Mouse (Mus musculus) intestine, embryonic 14.5 days (tissue): ENCODE results near the gene Fmnl3. TPM values are rescaled to one million over a fixed set of nuclear protein-coding genes. Genes with fewer than 3 reads are reported as not detected.

Experiments
- ATAC-seq: fragments of 200-750 bp; cut with Nextera tagmentation; replicated peaks from 2 replicates; pipeline ENCODE4 v1.8.0; 2017; ENCODE audit warnings: low read depth, moderate number of reproducible peaks, moderate TSS enrichment, moderate library complexity; ENCODE audit not compliant: low FRiP score, low TSS enrichment
- DNase-seq: peaks from one replicate; pipeline ENCODE4 v3.0.0-alpha.2; 2018; ENCODE audit warnings: low spot score
- H3K27ac ChIP-seq: fragments of 300-500 bp; sonication (generic); 2 replicates; pipeline ENCODE4 v1.5.1; 2014; ENCODE audit warnings: low read depth, mild to moderate bottlenecking, control low read depth
- H3K27me3 ChIP-seq: fragments of 300-500 bp; sonication (generic); replicated peaks from 2 replicates; pipeline ENCODE4 v1.6.1; 2014; ENCODE audit warnings: low read length, control low read depth; ENCODE audit not compliant: control insufficient read depth, insufficient read depth
- H3K36me3 ChIP-seq: fragments of 300-500 bp; sonication (generic); 2 replicates; pipeline ENCODE4 v1.6.1; 2014; ENCODE audit warnings: low read length, control low read depth; ENCODE audit not compliant: control insufficient read depth, insufficient read depth
- H3K4me1 ChIP-seq: fragments of 300-500 bp; sonication (generic); replicated peaks from 2 replicates; pipeline ENCODE4 v1.6.1; 2014; ENCODE audit warnings: low read length, control low read depth, mixed read lengths; ENCODE audit not compliant: control insufficient read depth, insufficient read depth
- H3K4me2 ChIP-seq: fragments of 300-500 bp; sonication (generic); 2 replicates; pipeline ENCODE4 v1.6.1; 2014; ENCODE audit warnings: low read length
- H3K4me3 ChIP-seq: fragments of 300-500 bp; sonication (generic); 2 replicates; pipeline ENCODE4 v1.5.1; 2014; ENCODE audit warnings: low read depth, low read length, control low read depth, mixed read lengths
- H3K9ac ChIP-seq: fragments of 300-500 bp; sonication (generic); 2 replicates; pipeline ENCODE4 v1.6.1; 2014; ENCODE audit warnings: mild to moderate bottlenecking, low read length
- H3K9me3 ChIP-seq: fragments of 300-500 bp; sonication (generic); 2 replicates; pipeline ENCODE4 v1.6.1; 2016; ENCODE audit warnings: low read length, control low read depth; ENCODE audit not compliant: control insufficient read depth
- WGBS: fragments of 180-500 bp; shearing (Covaris S2); extraction: QIAGEN DNeasy Blood & Tissue Kit; methylation state at CpG from one replicate; pipeline ENCODE4 v1.1.7; 2014; 5-methylcytosine and 5-hydroxymethylcytosine counted together
- polyA plus RNA-seq: library from polyadenylated mRNA; unstranded; fragments of >200 nt; fragmentation: Nextera tagmentation; extraction: Ambion mirVana; gene quantifications from 2 replicates; pipeline ENCODE4 v1.2.1, GENCODE M21; 2014

Gene Fmnl3
- polyA plus RNA-seq, 1 experiment from 2014 or later, result 15.9 TPM

GRCm38 (mm10) chr15:99376240-99376639 is 6.0 kb upstream of the Fmnl3 start:
- DNase-seq (no peak), ATAC-seq (no peak)
- Histone ChIP-seq H3K9me3 (0 out of 2 replicates have a peak, but pooled peaks cover 3% of the 10 kb centered on the region), H3K27ac (no peak overlapping the region), H3K4me2 (no peak overlapping the region), H3K27me3 (no peaks in the 10 kb centered on the region), H3K4me1 (no peaks in the 10 kb centered on the region), H3K9ac (no peak overlapping the region), H3K4me3 (no peak overlapping the region), H3K36me3 (no peaks in the 10 kb centered on the region)
- 86% methylated on average over 5 of the region's 5 CpGs for WGBS

- H3K27ac ChIP-seq, result no peak overlapping the region
- WGBS, result 80% methylated on average over 3 of the region's 3 CpGs
- no peaks in the 10 kb centered on the region for H3K27me3 ChIP-seq
- no peak overlapping the region for H3K4me2 ChIP-seq
- no peak for ATAC-seq
- no peak overlapping the region for H3K9ac ChIP-seq
- H3K4me1 ChIP-seq, result no peaks in the 10 kb centered on the region
- no peak for DNase-seq
- no peak overlapping the region for H3K4me3 ChIP-seq
- 0 out of 2 replicates have a peak, but pooled peaks cover 3% of the 10 kb centered on the region for H3K9me3 ChIP-seq
- no peaks in the 10 kb centered on the region for H3K36me3 ChIP-seq
Observed at GRCm38 (mm10) chr15:99375581-99375980, 5.3 kb upstream of the Fmnl3 start.

- Histone ChIP-seq H3K27ac (no peak overlapping the region), H3K4me3 (no peak overlapping the region), H3K36me3 (no peaks in the 10 kb centered on the region), H3K9me3 (0 out of 2 replicates have a peak, but pooled peaks cover 3% of the 10 kb centered on the region), H3K27me3 (no peaks in the 10 kb centered on the region), H3K4me1 (no peaks in the 10 kb centered on the region), H3K4me2 (no peak overlapping the region), H3K9ac (no peak overlapping the region)
- ATAC-seq, result no peak
- WGBS, result 88% methylated on average over 5 of the region's 5 CpGs
- no peak for DNase-seq
Observed at GRCm38 (mm10) chr15:99375036-99375435, 4.8 kb upstream of the Fmnl3 start.

GRCm38 (mm10) chr15:99372761-99373160 is 2.5 kb upstream of the Fmnl3 start:
- H3K9ac ChIP-seq, result no peak overlapping the region
- ATAC-seq (no peak), DNase-seq (no peak)
- no peaks in the 10 kb centered on the region for H3K27me3 ChIP-seq
- H3K4me2 ChIP-seq, result no peak overlapping the region
- peaks cover 8% of the 10 kb centered on the region for H3K4me1 ChIP-seq
- no peaks in the 10 kb centered on the region for H3K9me3 ChIP-seq
- no peaks in the 10 kb centered on the region for H3K36me3 ChIP-seq
- 75% methylated on average over 9 of the region's 9 CpGs for WGBS
- H3K27ac ChIP-seq, result no peak overlapping the region
- H3K4me3 ChIP-seq, result no peak overlapping the region

GRCm38 (mm10) chr15:99371526-99372340 is 1.5 kb upstream of the Fmnl3 start:
- H3K4me2 ChIP-seq, result no peak overlapping the region
- no peaks in the 10 kb centered on the region for H3K9me3 ChIP-seq
- H3K36me3 ChIP-seq, result no peaks in the 10 kb centered on the region
- H3K27me3 ChIP-seq, result no peaks in the 10 kb centered on the region
- DNase-seq, result no peak
- H3K4me3 ChIP-seq, result no peak overlapping the region
- H3K4me1 ChIP-seq, result peaks cover 8% of the 10 kb centered on the region
- no peak overlapping the region for H3K27ac ChIP-seq
- H3K9ac ChIP-seq, result no peak overlapping the region
- no peak for ATAC-seq
- 90% methylated on average over 7 of the region's 7 CpGs for WGBS

GRCm38 (mm10) chr15:99369391-99370171 is 701 bp downstream of the Fmnl3 start:
- DNase-seq (no peak), ATAC-seq (peak; percentile 66)
- H3K4me3 ChIP-seq, result peak overlapping the region; percentile 74
- H3K27me3 ChIP-seq, result no peaks in the 10 kb centered on the region
- H3K9ac ChIP-seq, result peak overlapping the region; percentile 82
- peak overlapping the region; percentile 89 for H3K27ac ChIP-seq
- H3K4me2 ChIP-seq, result peak overlapping the region; percentile 67
- no peaks in the 10 kb centered on the region for H3K36me3 ChIP-seq
- 2% methylated on average over 37 of the region's 39 CpGs for WGBS
- H3K9me3 ChIP-seq, result no peaks in the 10 kb centered on the region
- H3K4me1 ChIP-seq, result peaks cover 8% of the 10 kb centered on the region

- WGBS, result 49% methylated on average over 4 of the region's 4 CpGs
- peak overlapping the region; percentile 82 for H3K9ac ChIP-seq
- no peaks in the 10 kb centered on the region for H3K9me3 ChIP-seq
- no peak overlapping the region for H3K27ac ChIP-seq
- H3K4me1 ChIP-seq, result peaks cover 8% of the 10 kb centered on the region
- peak overlapping the region; percentile 74 for H3K4me3 ChIP-seq
- no peaks in the 10 kb centered on the region for H3K27me3 ChIP-seq
- H3K36me3 ChIP-seq, result no peaks in the 10 kb centered on the region
- H3K4me2 ChIP-seq, result peak overlapping the region; percentile 67
- ATAC-seq (no peak), DNase-seq (no peak)
Observed at GRCm38 (mm10) chr15:99368583-99369266, 1.6 kb downstream of the Fmnl3 start.

GRCm38 (mm10) chr15:99364921-99365320 is 5.4 kb downstream of the Fmnl3 start:
- no peaks in the 10 kb centered on the region for H3K27me3 ChIP-seq
- H3K9me3 ChIP-seq, result no peaks in the 10 kb centered on the region
- no peak overlapping the region for H3K9ac ChIP-seq
- 64% methylated on average over 8 of the region's 8 CpGs for WGBS
- no peak overlapping the region for H3K27ac ChIP-seq
- H3K36me3 ChIP-seq, result no peaks in the 10 kb centered on the region
- no peak overlapping the region for H3K4me3 ChIP-seq
- no peak overlapping the region for H3K4me2 ChIP-seq
- DNase-seq (no peak), ATAC-seq (no peak)
- H3K4me1 ChIP-seq, result peaks cover 8% of the 10 kb centered on the region
